Mouse (Mus musculus) MEL (cell line): Measurements from ENCODE around the gene Hebp1. TPM values are rescaled to one million over a fixed set of nuclear protein-coding genes. Genes with fewer than 3 reads are reported as not detected.

ENCODE experiments used
- DNase-seq: peaks from one replicate; pipeline ENCODE4 v3.0.0; 2011; ENCODE audit warnings: low read depth, low spot score
- H3K27ac ChIP-seq: 2 replicates; pipeline ENCODE4 v1.5.1; 2012; ENCODE audit warnings: low read depth, mild to moderate bottlenecking, control low read depth, low read length, moderate library complexity; ENCODE audit not compliant: control insufficient read depth
- H3K27me3 ChIP-seq, 2 experiments: fragments of 150-350 bp in 1 of 2; sonication (generic) in 1 of 2; 2 replicates each; pipeline ENCODE4 v1.6.1; 2012; ENCODE audit warnings: low read length in 2 of 2, mild to moderate bottlenecking in 2 of 2, improper control_type of control experiment in 1 of 2, moderate library complexity in 1 of 2; ENCODE audit not compliant: insufficient read depth in 2 of 2, control insufficient read depth in 1 of 2
- H3K36me3 ChIP-seq, 2 experiments: 2 replicates each; pipeline ENCODE4 v1.6.1; 2012 to 2014; ENCODE audit warnings: low read length in 2 of 2, improper control_type of control experiment in 1 of 2, inconsistent platforms in 1 of 2, mild to moderate bottlenecking in 1 of 2; ENCODE audit not compliant: insufficient read depth in 2 of 2, control insufficient read depth in 1 of 2
- H3K4me1 ChIP-seq, 2 experiments: fragments of 150-350 bp in 1 of 2; sonication (generic) in 1 of 2; 2 replicates each; pipeline ENCODE4 v1.6.1; 2012; ENCODE audit warnings: low read length in 2 of 2, improper control_type of control experiment in 1 of 2, mild to moderate bottlenecking in 1 of 2; ENCODE audit not compliant: insufficient read depth in 2 of 2, control insufficient read depth in 1 of 2
- H3K4me3 ChIP-seq, 2 experiments: fragments of 150-350 bp in 1 of 2; sonication (generic) in 1 of 2; 2 replicates each; pipeline ENCODE4 v1.5.1; 2012; ENCODE audit warnings: low read depth in 2 of 2, low read length in 2 of 2, mild to moderate bottlenecking in 2 of 2, moderate library complexity in 2 of 2, control low read depth in 1 of 2, improper control_type of control experiment in 1 of 2; ENCODE audit not compliant: control insufficient read depth in 1 of 2, insufficient read depth in 1 of 2
- H3K79me2 ChIP-seq: 2 replicates; pipeline ENCODE4 v1.6.1; 2012; ENCODE audit warnings: mild to moderate bottlenecking, low read length, moderate library complexity; ENCODE audit not compliant: control insufficient read depth, poor library complexity, insufficient read depth
- H3K9ac ChIP-seq: 2 replicates; pipeline ENCODE4 v1.6.1; 2012; ENCODE audit warnings: low read depth, mild to moderate bottlenecking, control low read depth, low read length, moderate library complexity; ENCODE audit not compliant: control insufficient read depth, poor library complexity, severe bottlenecking
- H3K9me3 ChIP-seq: fragments of 150-350 bp; sonication (generic); replicated peaks from 2 replicates; pipeline ENCODE4 v1.6.1; 2012; ENCODE audit warnings: mild to moderate bottlenecking, low read length, improper control_type of control experiment, moderate library complexity; ENCODE audit not compliant: insufficient read depth
- CHD1 ChIP-seq: IDR thresholded peaks from 2 replicates; pipeline ENCODE4 v1.6.1; 2012; ENCODE audit warnings: low read depth, mild to moderate bottlenecking, inconsistent platforms, low read length, improper control_type of control experiment
- CHD2 ChIP-seq: IDR thresholded peaks from 2 replicates; pipeline ENCODE4 v1.6.1; 2011; ENCODE audit warnings: low read length, improper control_type of control experiment
- CTCF ChIP-seq, 3 experiments: IDR thresholded peaks in 2 of 3; conservative IDR thresholded peaks in 1 of 3; 2 replicates each; pipeline ENCODE4 v1.5.1; 2011 to 2012; ENCODE audit warnings: low read length in 3 of 3, low read depth in 2 of 3, mild to moderate bottlenecking in 2 of 3, improper control_type of control experiment in 1 of 3, inconsistent platforms in 1 of 3, mixed read lengths in 1 of 3, moderate library complexity in 1 of 3; ENCODE audit not compliant: control insufficient read depth in 1 of 3, insufficient read depth in 1 of 3, poor library complexity in 1 of 3, severe bottlenecking in 1 of 3
- ELF1 ChIP-seq: IDR thresholded peaks from 2 replicates; pipeline ENCODE4 v1.6.1; 2014; ENCODE audit warnings: low read depth, mild to moderate bottlenecking, inconsistent platforms, low read length, improper control_type of control experiment, moderate library complexity
- ETS1 ChIP-seq: IDR thresholded peaks from 2 replicates; pipeline ENCODE4 v1.6.1; 2012; ENCODE audit warnings: low read depth, mild to moderate bottlenecking, inconsistent platforms, low read length, improper control_type of control experiment, moderate library complexity
- HCFC1 ChIP-seq: IDR thresholded peaks from 2 replicates; pipeline ENCODE4 v1.6.1; 2012; ENCODE audit warnings: low read depth, mild to moderate bottlenecking, inconsistent platforms, low read length, improper control_type of control experiment, moderate library complexity
- KAT2A ChIP-seq: conservative IDR thresholded peaks from 2 replicates; pipeline ENCODE4 v1.6.1; 2012; ENCODE audit warnings: low read depth, low read length, improper control_type of control experiment, inconsistent platforms
- MAFK ChIP-seq: IDR thresholded peaks from 2 replicates; pipeline ENCODE4 v1.6.1; 2011; ENCODE audit warnings: low read depth, mild to moderate bottlenecking, low read length, improper control_type of control experiment, borderline replicate concordance
- MAZ ChIP-seq: IDR thresholded peaks from 2 replicates; pipeline ENCODE4 v1.6.1; 2012; ENCODE audit warnings: low read depth, mild to moderate bottlenecking, inconsistent platforms, low read length, improper control_type of control experiment
- MEF2A ChIP-seq: IDR thresholded peaks from 2 replicates; pipeline ENCODE4 v1.6.1; 2014; ENCODE audit warnings: low read depth, mild to moderate bottlenecking, inconsistent platforms, low read length, improper control_type of control experiment; ENCODE audit not compliant: poor library complexity, insufficient replicate concordance, severe bottlenecking; ENCODE audit errors: extremely low read depth
- MXI1 ChIP-seq: IDR thresholded peaks from 2 replicates; pipeline ENCODE4 v1.6.1; 2011; ENCODE audit warnings: mild to moderate bottlenecking, low read depth, low read length, improper control_type of control experiment
- MYC ChIP-seq: IDR thresholded peaks from 2 replicates; pipeline ENCODE4 v1.6.1; 2011; ENCODE audit warnings: low read depth, mild to moderate bottlenecking, low read length, improper control_type of control experiment, moderate library complexity
- NELFE ChIP-seq: IDR thresholded peaks from 2 replicates; pipeline ENCODE4 v1.6.1; 2011; ENCODE audit warnings: low read depth, low read length, improper control_type of control experiment
- NRF1 ChIP-seq: IDR thresholded peaks from 2 replicates; pipeline ENCODE4 v1.6.1; 2014; ENCODE audit warnings: low read depth, mild to moderate bottlenecking, inconsistent platforms, low read length, improper control_type of control experiment, moderate library complexity; ENCODE audit not compliant: poor library complexity, insufficient read depth, severe bottlenecking
- POLR2AphosphoS2 ChIP-seq: IDR thresholded peaks from 2 replicates; pipeline ENCODE4 v1.6.1; 2011; ENCODE audit warnings: low read length, improper control_type of control experiment
- RAD21 ChIP-seq: IDR thresholded peaks from 2 replicates; pipeline ENCODE4 v1.6.1; 2011; ENCODE audit warnings: mild to moderate bottlenecking, low read depth, low read length, improper control_type of control experiment
- RCOR1 ChIP-seq: IDR thresholded peaks from 2 replicates; pipeline ENCODE4 v1.6.1; 2012; ENCODE audit warnings: low read depth, mild to moderate bottlenecking, inconsistent platforms, low read length, improper control_type of control experiment
- SIN3A ChIP-seq: IDR thresholded peaks from 2 replicates; pipeline ENCODE4 v1.6.1; 2012; ENCODE audit warnings: low read length, improper control_type of control experiment, inconsistent platforms
- TCF12 ChIP-seq: IDR thresholded peaks from 2 replicates; pipeline ENCODE4 v1.6.1; 2014; ENCODE audit warnings: low read depth, mild to moderate bottlenecking, inconsistent platforms, low read length, improper control_type of control experiment, moderate library complexity
- UBTF ChIP-seq: IDR thresholded peaks from 2 replicates; pipeline ENCODE4 v1.6.1; 2012; ENCODE audit warnings: low read depth, mild to moderate bottlenecking, inconsistent platforms, low read length, improper control_type of control experiment, moderate library complexity, borderline replicate concordance; ENCODE audit not compliant: insufficient read depth
- USF1 ChIP-seq: IDR thresholded peaks from 2 replicates; pipeline ENCODE4 v1.6.1; 2014; ENCODE audit warnings: low read depth, mild to moderate bottlenecking, inconsistent platforms, low read length, improper control_type of control experiment, moderate library complexity
- USF2 ChIP-seq, 2 experiments: IDR thresholded peaks; 2 replicates each; pipeline ENCODE4 v1.6.1; 2011 to 2012; ENCODE audit warnings: improper control_type of control experiment in 2 of 2, low read length in 2 of 2, borderline replicate concordance in 1 of 2, inconsistent platforms in 1 of 2, low read depth in 1 of 2, mild to moderate bottlenecking in 1 of 2; ENCODE audit not compliant: insufficient read depth in 1 of 2
- ZMIZ1 ChIP-seq: IDR thresholded peaks from 2 replicates; pipeline ENCODE4 v1.6.1; 2012; ENCODE audit warnings: low read depth, mild to moderate bottlenecking, inconsistent platforms, low read length, improper control_type of control experiment, moderate library complexity
- ZNF384 ChIP-seq: IDR thresholded peaks from 2 replicates; pipeline ENCODE4 v1.6.1; 2012; ENCODE audit warnings: low read depth, mild to moderate bottlenecking, inconsistent platforms, low read length, improper control_type of control experiment
- polyA plus RNA-seq, 2 experiments: library from polyadenylated mRNA; stranded (reverse) in 1 of 2; unstranded in 1 of 2; fragments of >175 nt in 1 of 2; fragments of >200 nt in 1 of 2; gene quantifications; 2 replicates each; pipeline versions ENCODE4 v1.2.1 to v1.2.4; 2012; ENCODE audit warnings: low replicate concordance in 2 of 2, low read depth in 1 of 2; ENCODE audit not compliant: insufficient read length in 2 of 2, insufficient read depth in 1 of 2, missing spikeins in 1 of 2
- total RNA-seq: library from RNA; depleted of rRNA; stranded (reverse); fragments of 300-350 nt; gene quantifications from 2 replicates; pipeline ENCODE4 v1.2.3, GENCODE M21; 2012

The Hebp1 gene
- total and polyA plus RNA-seq, 3 experiments: 16.7 to 25.1 TPM; not detected in 1

DNA sequence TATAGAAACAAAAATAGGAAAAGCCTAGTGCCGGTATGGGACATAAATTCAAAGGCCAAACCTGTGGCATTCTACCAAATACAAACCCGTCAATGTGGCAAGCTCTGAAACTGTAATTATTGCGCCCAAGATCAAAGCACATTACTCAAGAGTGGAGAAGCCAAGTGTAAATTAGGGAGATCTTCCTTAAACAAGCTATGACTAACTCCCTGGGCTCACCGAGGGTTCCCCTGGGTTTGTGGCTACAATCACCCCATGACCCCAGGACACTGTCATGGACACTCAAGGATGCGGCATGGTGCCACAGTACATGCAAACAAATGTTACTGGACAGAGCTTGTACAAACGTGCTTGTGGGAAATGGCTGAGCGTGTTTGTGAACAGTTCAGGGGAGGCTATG lies 64.7 kb downstream of the Hebp1 start:
- no peaks in the 10 kb centered on the region for H3K27me3 ChIP-seq
- no peaks in the 10 kb centered on the region for H3K36me3 ChIP-seq
- H3K79me2 ChIP-seq: no peaks in the 10 kb centered on the region
- no peak overlapping the region for H3K4me3 ChIP-seq
- no peak overlapping the region for H3K27ac ChIP-seq
- no peak overlapping the region for H3K9ac ChIP-seq
- TF ChIP-seq CHD1: no peak
- no peak for TF ChIP-seq MEF2A
- TF ChIP-seq NELFE: no peak
- TF ChIP-seq RCOR1: no peak
- TF ChIP-seq MAFK: no peak
- no peak for TF ChIP-seq CHD2
- no peak for TF ChIP-seq POLR2AphosphoS2
- no peak for TF ChIP-seq ETS1
- no peak for TF ChIP-seq MAZ
- TF ChIP-seq NRF1: no peak
- no peak for TF ChIP-seq ZNF384
- TF ChIP-seq ELF1: no peak
- H3K4me1 ChIP-seq: no peaks in the 10 kb centered on the region
- DNase-seq: no peak
- H3K9me3 ChIP-seq: no peaks in the 10 kb centered on the region

DNA sequence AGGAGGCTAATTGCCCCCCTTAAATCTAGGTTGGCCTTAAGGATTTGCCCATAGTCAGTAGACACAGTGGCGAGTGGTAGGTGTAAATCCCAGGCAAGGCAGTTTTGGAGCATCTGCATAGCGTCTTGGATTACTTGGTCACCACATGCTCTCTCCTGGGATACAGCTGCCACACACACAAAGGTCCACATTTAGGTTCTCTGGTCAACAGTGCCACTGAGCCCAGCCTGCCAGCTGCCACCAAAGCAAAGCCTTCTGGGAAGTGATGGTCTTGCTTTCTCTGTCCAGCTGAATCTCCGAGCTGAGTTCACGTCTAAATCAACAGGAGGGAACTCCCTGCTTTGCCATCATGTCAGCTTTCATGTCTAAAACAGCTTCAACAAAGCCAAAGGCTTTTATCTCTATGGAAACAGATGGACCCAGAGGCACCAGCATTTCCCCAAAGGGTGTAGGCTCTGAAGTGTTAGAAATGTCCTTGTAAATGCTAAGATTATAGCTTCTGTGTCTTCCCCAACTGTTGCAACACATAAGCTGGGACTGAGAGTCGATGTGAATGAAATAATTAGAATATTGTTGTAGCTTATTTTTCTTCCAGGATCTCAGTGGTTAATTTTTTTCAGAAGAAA lies 73.0 kb downstream of the Hebp1 start:
- H3K4me3 ChIP-seq: no peak overlapping the region
- TF ChIP-seq ETS1 (no peak), HCFC1 (no peak), NELFE (no peak), SIN3A (no peak)
- no peaks in the 10 kb centered on the region for H3K9me3 ChIP-seq
- H3K9ac ChIP-seq: no peak overlapping the region
- H3K36me3 ChIP-seq: no peaks in the 10 kb centered on the region
- no peak for DNase-seq
- H3K4me1 ChIP-seq: no peaks in the 10 kb centered on the region
- H3K27me3 ChIP-seq: 0 out of 4 replicates have a peak, but pooled peaks cover 0 to 1% of the 10 kb centered on the region in 2 experiments
- H3K27ac ChIP-seq: no peak overlapping the region
- no peaks in the 10 kb centered on the region for H3K79me2 ChIP-seq

GRCm38 (mm10) chr6:135118183-135118582 lies 79.6 kb downstream of the Hebp1 start, which contains the start of gene Gprc5d:
Gprc5d (minus strand) TSS chr6:135118283.
- Histone ChIP-seq H3K4me3 (no peak within 1 kb of the TSS), H3K27me3 (no peaks in the 10 kb centered on the region), H3K9me3 (no peaks in the 10 kb centered on the region), H3K9ac (no peak within 1 kb of the TSS), H3K27ac (no peak within 1 kb of the TSS), H3K79me2 (no peaks in the 10 kb centered on the region), H3K4me1 (no peaks in the 10 kb centered on the region), H3K36me3 (no peaks in the 10 kb centered on the region)
- DNase-seq: no peak
- TF ChIP-seq NELFE: no peak
- TF ChIP-seq ZNF384: no peak
- no peak for TF ChIP-seq MEF2A
- TF ChIP-seq RCOR1: no peak
- TF ChIP-seq KAT2A: no peak
- no peak for TF ChIP-seq MYC
- no peak for TF ChIP-seq MXI1
- TF ChIP-seq USF2 (IDR thresholded peaks at IDR 0.05; ENCODE audit: borderline replicate concordance in 1 of 2, insufficient read depth in 1 of 2, low read depth in 1 of 2, low read length in 2 of 2): no peak
- no peak for TF ChIP-seq TCF12
- no peak for TF ChIP-seq UBTF
- TF ChIP-seq HCFC1: no peak
- TF ChIP-seq USF1: no peak
- TF ChIP-seq ZMIZ1: no peak
- no peak for TF ChIP-seq CTCF (IDR thresholded peaks at IDR 0.05 in 2 of 3, conservative IDR thresholded peaks at IDR 0.05 in 1 of 3; ENCODE audit: control insufficient read depth in 1 of 3, insufficient read depth in 1 of 3, low read depth in 2 of 3, low read length in 3 of 3, poor library complexity in 1 of 3, severe bottlenecking in 1 of 3)
- no peak for TF ChIP-seq RAD21
